Mouse (Mus musculus) limb, embryonic 10.5 days (tissue): ENCODE data around the gene Pcx. TPM values are rescaled to one million over a fixed set of nuclear protein-coding genes. Genes with fewer than 3 reads are reported as not detected.

Experiments
- DNase-seq: peaks from one replicate; pipeline ENCODE4 v3.0.0-alpha.2; 2017; ENCODE audit warnings: low spot score
- H3K27ac ChIP-seq: fragments of 300-500 bp; sonication (generic); 2 replicates; pipeline ENCODE4 v1.5.1; 2016; ENCODE audit warnings: mild to moderate bottlenecking
- H3K27me3 ChIP-seq: fragments of 300-500 bp; sonication (generic); 2 replicates; pipeline ENCODE4 v1.6.1; 2016; ENCODE audit warnings: low read depth, mild to moderate bottlenecking; ENCODE audit not compliant: poor library complexity, severe bottlenecking
- H3K36me3 ChIP-seq: fragments of 300-500 bp; sonication (generic); 2 replicates; pipeline ENCODE4 v1.6.1; 2016; ENCODE audit warnings: mild to moderate bottlenecking, moderate library complexity
- H3K4me1 ChIP-seq: fragments of 300-500 bp; sonication (generic); 2 replicates; pipeline ENCODE4 v1.6.1; 2016
- H3K4me3 ChIP-seq: fragments of 300-500 bp; sonication (generic); 2 replicates; pipeline ENCODE4 v1.5.1; 2016; ENCODE audit warnings: mild to moderate bottlenecking, moderate library complexity
- H3K9me3 ChIP-seq: fragments of 300-500 bp; sonication (generic); replicated peaks from 2 replicates; pipeline ENCODE4 v1.6.1; 2016; ENCODE audit warnings: mild to moderate bottlenecking
- WGBS: fragments of 180-500 bp; shearing (Covaris S2); methylation state at CpG from one replicate; pipeline ENCODE4 v1.1.7; 2016; 5-methylcytosine and 5-hydroxymethylcytosine counted together
- polyA plus RNA-seq: library from polyadenylated mRNA; unstranded; fragments of >200 nt; fragmentation: Nextera tagmentation; extraction: Ambion mirVana; gene quantifications from 2 replicates; pipeline ENCODE4 v1.2.1, GENCODE M21; 2016

The Pcx gene
- 15.8 and 18.8 TPM in 2 replicates for polyA plus RNA-seq

GRCm38 (mm10) chr19:4509986-4510963 lies at the start of gene Pcx:
Pcx (plus strand) TSS chr19:4510472.
- H3K4me1 ChIP-seq: peaks cover 15% of the 10 kb centered on the region
- no peaks in the 10 kb centered on the region for H3K36me3 ChIP-seq
- peak within 1 kb of the TSS; percentile 62 for H3K27ac ChIP-seq
- H3K9me3 ChIP-seq: no peaks in the 10 kb centered on the region
- peak; percentile 96 for DNase-seq
- H3K27me3 ChIP-seq: peaks cover 13% of the 10 kb centered on the region
- peak within 1 kb of the TSS; percentile 83 for H3K4me3 ChIP-seq
- under 1% methylated on average over 82 of the region's 82 CpGs for WGBS

- H3K27me3 ChIP-seq: no peaks in the 10 kb centered on the region
- DNase-seq: no peak
- 91% methylated on average over 8 of the region's 8 CpGs for WGBS
- no peak overlapping the region for H3K4me3 ChIP-seq
- H3K36me3 ChIP-seq: no peaks in the 10 kb centered on the region
- H3K4me1 ChIP-seq: peaks cover 8% of the 10 kb centered on the region; the same call in 1 of the 2 replicates
- H3K9me3 ChIP-seq: no peaks in the 10 kb centered on the region; the same call in 1 of the 2 replicates
- H3K27ac ChIP-seq: no peak overlapping the region
Observed at GRCm38 (mm10) chr19:4461981-4462380, 48.3 kb upstream of the Pcx start.

GRCm38 (mm10) chr19:4464666-4465065 lies 45.6 kb upstream of the Pcx start:
- H3K4me1 ChIP-seq: peaks cover 8% of the 10 kb centered on the region; the same call in 1 of the 2 replicates
- H3K9me3 ChIP-seq: no peaks in the 10 kb centered on the region; the same call in 1 of the 2 replicates
- no peak overlapping the region for H3K27ac ChIP-seq
- DNase-seq: no peak
- no peaks in the 10 kb centered on the region for H3K27me3 ChIP-seq
- H3K36me3 ChIP-seq: no peaks in the 10 kb centered on the region
- no peak overlapping the region for H3K4me3 ChIP-seq
- WGBS: 92% methylated on average over 4 of the region's 4 CpGs

DNA sequence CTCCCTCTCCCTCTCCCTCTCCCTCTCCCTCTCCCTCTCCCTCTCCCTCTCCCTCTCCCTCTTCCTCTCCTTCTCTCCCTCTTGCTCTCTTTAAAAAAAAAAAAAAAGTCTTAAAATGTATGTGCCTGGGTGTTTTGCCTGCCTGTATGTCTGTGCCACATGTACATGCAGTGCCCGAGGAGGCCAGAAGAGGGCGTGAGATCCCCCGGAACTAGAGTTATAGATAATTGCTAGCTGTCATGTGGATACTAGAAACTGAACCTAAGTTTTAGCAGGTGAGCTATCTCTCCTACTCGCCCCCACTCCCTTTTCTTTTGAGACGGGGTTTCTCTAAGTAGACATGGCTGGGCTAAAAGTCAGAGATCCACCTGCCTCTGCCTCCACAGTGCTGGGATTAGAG lies 41.9 kb upstream of the Pcx start:
- H3K4me3 ChIP-seq: no peak overlapping the region
- H3K36me3 ChIP-seq: no peaks in the 10 kb centered on the region
- 0 out of 2 replicates have a peak, but pooled peaks cover 7% of the 10 kb centered on the region for H3K27me3 ChIP-seq
- 30% methylated on average over 5 of the region's 5 CpGs for WGBS
- no peak for DNase-seq
- H3K4me1 ChIP-seq: peaks cover 8% of the 10 kb centered on the region; the same call in 1 of the 2 replicates
- H3K27ac ChIP-seq: no peak overlapping the region
- no peaks in the 10 kb centered on the region for H3K9me3 ChIP-seq

DNA sequence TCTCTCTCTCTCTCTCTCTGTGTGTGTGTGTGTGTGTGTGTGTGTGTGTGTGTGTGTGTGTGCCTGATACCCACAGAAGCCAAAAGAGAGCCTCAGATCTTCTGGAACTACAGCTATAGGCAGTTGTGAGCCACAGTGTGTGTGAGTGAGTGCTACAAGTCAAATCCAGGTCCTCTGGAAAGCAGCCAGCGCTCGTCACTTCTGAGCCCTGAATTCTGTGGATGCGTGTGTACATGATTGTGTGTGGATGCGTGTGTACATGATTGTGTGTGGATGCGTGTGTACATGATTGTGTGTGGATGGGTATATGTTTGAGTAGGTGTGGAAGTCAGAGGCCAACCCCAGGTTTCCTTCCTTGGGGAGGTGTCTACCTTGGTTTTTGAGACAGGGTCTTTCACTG lies 36.7 kb upstream of the Pcx start:
- WGBS: 94% methylated on average over 5 of the region's 5 CpGs
- Histone ChIP-seq H3K4me1 (peaks cover 12% of the 10 kb centered on the region), H3K4me3 (no peak overlapping the region), H3K9me3 (no peaks in the 10 kb centered on the region), H3K36me3 (no peaks in the 10 kb centered on the region), H3K27ac (no peak overlapping the region), H3K27me3 (peaks cover 51% of the 10 kb centered on the region)
- DNase-seq: no peak

GRCm38 (mm10) chr19:4474739-4475138 lies 35.5 kb upstream of the Pcx start:
- no peaks in the 10 kb centered on the region for H3K36me3 ChIP-seq
- 54% methylated on average over 3 of the region's 3 CpGs for WGBS
- DNase-seq: no peak
- H3K4me1 ChIP-seq: peaks cover 12% of the 10 kb centered on the region
- peaks cover 63% of the 10 kb centered on the region for H3K27me3 ChIP-seq
- H3K4me3 ChIP-seq: no peak overlapping the region
- H3K9me3 ChIP-seq: no peaks in the 10 kb centered on the region
- no peak overlapping the region for H3K27ac ChIP-seq

- Histone ChIP-seq H3K9me3 (no peaks in the 10 kb centered on the region), H3K27ac (no peak overlapping the region), H3K27me3 (peaks cover 69% of the 10 kb centered on the region), H3K4me1 (peaks cover 12% of the 10 kb centered on the region), H3K4me3 (no peak overlapping the region), H3K36me3 (no peaks in the 10 kb centered on the region)
- no peak for DNase-seq
- WGBS: 81% methylated on average over 11 of the region's 11 CpGs
Observed at GRCm38 (mm10) chr19:4475224-4475925, 34.9 kb upstream of the Pcx start.

DNA sequence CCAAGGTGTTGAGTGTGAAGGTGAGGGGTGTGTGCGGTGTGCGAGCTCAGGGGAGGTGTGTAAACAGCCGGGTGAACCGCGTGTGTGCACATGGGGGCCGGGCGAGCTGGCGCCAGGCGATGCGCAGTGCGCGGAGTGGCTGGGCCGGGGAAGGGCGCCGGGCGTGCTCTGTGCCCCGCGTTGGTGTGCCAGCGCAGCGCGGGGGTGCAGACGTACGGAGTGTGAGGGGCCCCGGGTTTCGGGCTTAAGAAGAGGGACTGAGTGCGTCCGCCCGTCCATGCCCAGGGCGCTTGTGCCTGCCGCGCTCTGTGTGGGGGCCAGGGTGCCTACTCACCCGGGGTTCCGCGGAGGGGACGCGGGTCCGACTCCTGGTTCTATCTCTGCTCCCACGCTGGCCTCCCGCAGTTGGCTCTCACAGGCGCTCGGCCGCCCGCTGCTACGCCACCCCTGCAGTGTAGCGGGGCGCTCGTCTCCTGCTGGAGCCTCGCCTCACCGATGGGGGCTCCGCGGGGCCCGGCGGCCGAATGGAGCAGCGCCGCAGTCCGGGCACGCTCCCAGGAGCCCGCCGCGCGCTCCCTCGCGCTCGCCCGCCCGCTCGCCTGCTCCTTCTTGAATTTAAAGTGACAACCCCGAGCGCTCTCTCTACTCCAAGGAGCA lies 33.5 kb upstream of the Pcx start:
- Histone ChIP-seq H3K27me3 (peaks cover 70% of the 10 kb centered on the region), H3K4me3 (peak overlapping the region; percentile 59), H3K27ac (peak overlapping the region; percentile 56; the same call in 1 of the 2 replicates), H3K9me3 (no peaks in the 10 kb centered on the region), H3K36me3 (no peaks in the 10 kb centered on the region), H3K4me1 (peaks cover 12% of the 10 kb centered on the region)
- WGBS: 2% methylated on average over 70 of the region's 70 CpGs
- DNase-seq: peak; percentile 67

GRCm38 (mm10) chr19:4477345-4478189 lies 32.7 kb upstream of the Pcx start, which contains the start of gene Syt12:
Syt12 (minus strand) TSS chr19:4477447.
- H3K36me3 ChIP-seq: no peaks in the 10 kb centered on the region
- H3K27me3 ChIP-seq: peaks cover 70% of the 10 kb centered on the region

DNA sequence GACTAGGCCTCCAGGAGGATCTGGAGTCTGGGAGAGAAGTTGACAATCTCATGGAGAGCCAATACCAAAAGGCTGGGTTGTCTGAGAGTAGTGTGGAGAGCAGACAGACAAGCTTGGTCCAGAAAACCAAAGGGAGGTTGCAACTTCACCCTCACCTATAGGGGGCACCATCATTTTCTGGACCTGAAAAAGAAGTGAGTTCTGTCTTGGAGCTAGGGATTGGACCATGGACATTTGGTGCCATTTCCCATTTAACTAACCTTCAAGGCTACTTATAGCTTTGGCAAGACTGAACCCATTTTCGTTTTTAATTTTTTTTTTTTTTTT lies 32.1 kb upstream of the Pcx start:
- Histone ChIP-seq H3K27me3 (peaks cover 64% of the 10 kb centered on the region), H3K36me3 (no peaks in the 10 kb centered on the region), H3K9me3 (no peaks in the 10 kb centered on the region), H3K27ac (no peak overlapping the region), H3K4me1 (peaks cover 12% of the 10 kb centered on the region), H3K4me3 (no peak overlapping the region)
- no peak for DNase-seq
- WGBS: 44% methylated on average over 1 of the region's 1 CpGs

More at GRCm38 (mm10) chr19:4477345-4478189, 32.7 kb upstream of the Pcx start, which contains the start of gene Syt12:
- no peak for DNase-seq
- 35% methylated on average over 21 of the region's 21 CpGs for WGBS
- peak within 1 kb of the TSS; percentile 56; the same call in 1 of the 2 replicates for H3K27ac ChIP-seq
- H3K9me3 ChIP-seq: no peaks in the 10 kb centered on the region
- peak within 1 kb of the TSS; percentile 59 for H3K4me3 ChIP-seq
- H3K4me1 ChIP-seq: peaks cover 12% of the 10 kb centered on the region

DNA sequence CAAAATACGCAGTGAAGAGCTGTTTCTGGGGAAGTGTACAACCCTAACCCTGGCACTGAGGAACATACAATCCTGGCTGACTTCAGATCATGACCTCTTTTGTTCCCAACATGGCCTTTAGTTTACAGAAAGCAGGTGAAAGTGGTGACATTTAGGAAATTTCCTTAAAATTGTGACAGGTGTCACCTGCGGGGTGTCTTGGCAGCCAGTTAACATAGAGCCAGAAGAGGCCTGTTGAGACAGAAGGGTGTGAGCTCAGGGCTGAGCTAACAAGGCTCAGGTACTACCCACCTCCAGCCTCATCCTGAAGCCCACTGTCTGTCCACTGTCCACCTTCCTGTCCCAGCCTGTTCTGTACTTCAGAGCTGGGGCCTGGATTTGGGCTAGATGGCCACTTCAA lies 30.2 kb upstream of the Pcx start:
- H3K27ac ChIP-seq: no peak overlapping the region
- peaks cover 12% of the 10 kb centered on the region for H3K4me1 ChIP-seq
- WGBS: 88% methylated on average over 2 of the region's 2 CpGs
- peaks cover 51% of the 10 kb centered on the region for H3K27me3 ChIP-seq
- no peak for DNase-seq
- no peaks in the 10 kb centered on the region for H3K9me3 ChIP-seq
- no peak overlapping the region for H3K4me3 ChIP-seq
- H3K36me3 ChIP-seq: no peaks in the 10 kb centered on the region

- Histone ChIP-seq H3K27ac (no peak overlapping the region), H3K4me1 (peaks cover 14% of the 10 kb centered on the region), H3K36me3 (no peaks in the 10 kb centered on the region), H3K4me3 (no peak overlapping the region), H3K9me3 (no peaks in the 10 kb centered on the region), H3K27me3 (peaks cover 38% of the 10 kb centered on the region)
- WGBS: 48% methylated on average over 4 of the region's 4 CpGs
- DNase-seq: no peak
Observed at GRCm38 (mm10) chr19:4481326-4481725, 28.9 kb upstream of the Pcx start.
